Mouse (Mus musculus) hindbrain, embryonic 11.5 days (tissue): ENCODE measurements around the gene Atp6ap1. TPM values are rescaled to one million over a fixed set of nuclear protein-coding genes. Genes with fewer than 3 reads are reported as not detected.

Experiments
- ATAC-seq: fragments of 200-750 bp; cut with Nextera tagmentation; 2 replicates; pipeline ENCODE4 v1.8.0; 2017; ENCODE audit warnings: mild to moderate bottlenecking, moderate TSS enrichment, moderate library complexity; ENCODE audit not compliant: low FRiP score
- DNase-seq: peaks from one replicate; pipeline ENCODE4 v3.0.0-alpha.2; 2015; ENCODE audit warnings: low spot score
- H3K27ac ChIP-seq: fragments of 300-500 bp; sonication (generic); 2 replicates; pipeline ENCODE4 v1.5.1; 2014; ENCODE audit warnings: mild to moderate bottlenecking, low read depth, low read length
- H3K27me3 ChIP-seq: fragments of 300-500 bp; sonication (generic); 2 replicates; pipeline ENCODE4 v1.6.1; 2014; ENCODE audit warnings: mild to moderate bottlenecking, low read length, moderate library complexity, mixed read lengths; ENCODE audit not compliant: control insufficient read depth, insufficient read depth
- H3K36me3 ChIP-seq: fragments of 300-500 bp; sonication (generic); 2 replicates; pipeline ENCODE4 v1.6.1; 2014; ENCODE audit warnings: mild to moderate bottlenecking, low read length, moderate library complexity, mixed read lengths; ENCODE audit not compliant: control insufficient read depth, insufficient read depth
- H3K4me1 ChIP-seq: fragments of 300-500 bp; sonication (generic); replicated peaks from 2 replicates; pipeline ENCODE4 v1.6.1; 2014; ENCODE audit warnings: low read length, mixed read lengths; ENCODE audit not compliant: control insufficient read depth, insufficient read depth
- H3K4me2 ChIP-seq: fragments of 300-500 bp; sonication (generic); replicated peaks from 2 replicates; pipeline ENCODE4 v1.6.1; 2014; ENCODE audit warnings: mild to moderate bottlenecking, low read depth, low read length
- H3K4me3 ChIP-seq: fragments of 300-500 bp; sonication (generic); 2 replicates; pipeline ENCODE4 v1.5.1; 2014; ENCODE audit warnings: low read depth, low read length
- H3K9ac ChIP-seq: fragments of 300-500 bp; sonication (generic); 2 replicates; pipeline ENCODE4 v1.6.1; 2014; ENCODE audit warnings: low read depth, low read length
- H3K9me3 ChIP-seq: fragments of 300-500 bp; sonication (generic); 2 replicates; pipeline ENCODE4 v1.6.1; 2016; ENCODE audit warnings: low read length; ENCODE audit not compliant: control insufficient read depth
- WGBS: fragments of 180-500 bp; shearing (Covaris S2); extraction: QIAGEN DNeasy Blood & Tissue Kit; methylation state at CpG from one replicate; pipeline ENCODE4 v1.1.7; 2014; 5-methylcytosine and 5-hydroxymethylcytosine counted together
- polyA plus RNA-seq: library from polyadenylated mRNA; unstranded; fragments of >200 nt; fragmentation: Nextera tagmentation; extraction: Ambion mirVana; gene quantifications from 2 replicates; pipeline ENCODE4 v1.2.1, GENCODE M21; 2014

Gene Atp6ap1
- polyA plus RNA-seq, 1 experiment from 2014 or later = 91.7 TPM

DNA sequence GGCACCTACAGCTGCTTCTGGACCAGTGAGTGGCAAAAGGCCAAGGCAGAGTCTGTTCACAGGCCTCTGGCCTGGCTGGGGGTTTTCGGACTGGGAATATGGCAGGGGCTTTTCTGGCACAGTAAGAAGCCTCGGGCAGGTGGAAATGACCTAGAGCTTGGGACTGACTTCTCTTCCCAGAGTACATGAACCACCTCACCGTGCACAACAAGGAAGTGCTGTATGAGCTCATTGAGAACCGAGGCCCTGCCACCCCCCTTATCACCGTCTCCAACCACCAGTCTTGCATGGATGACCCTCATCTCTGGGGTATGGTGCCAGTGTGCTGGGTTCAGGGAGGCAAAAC lies 13.8 kb upstream of the Atp6ap1 start:
- Histone ChIP-seq H3K27ac (peak overlapping the region; percentile 19; the same call in 1 of the 2 replicates), H3K4me3 (peak overlapping the region; percentile 43), H3K36me3 (no peaks in the 10 kb centered on the region), H3K4me2 (peak overlapping the region; percentile 45), H3K27me3 (no peaks in the 10 kb centered on the region), H3K9me3 (no peaks in the 10 kb centered on the region), H3K4me1 (no peaks in the 10 kb centered on the region), H3K9ac (peak overlapping the region; percentile 64)
- no peak for DNase-seq
- peak; percentile 11; the same call in 1 of the 2 replicates for ATAC-seq
- 51% methylated on average over 5 of the region's 5 CpGs for WGBS

- H3K4me2 ChIP-seq = no peak overlapping the region
- H3K9me3 ChIP-seq = no peaks in the 10 kb centered on the region
- H3K9ac ChIP-seq = no peak overlapping the region
- H3K27ac ChIP-seq = no peak overlapping the region
- WGBS = 74% methylated on average over 4 of the region's 4 CpGs
- H3K4me1 ChIP-seq = no peaks in the 10 kb centered on the region
- no peaks in the 10 kb centered on the region for H3K27me3 ChIP-seq
- no peak overlapping the region for H3K4me3 ChIP-seq
- ATAC-seq = no peak
- DNase-seq = no peak
- H3K36me3 ChIP-seq = no peaks in the 10 kb centered on the region
These were observed 3.5 kb upstream of the Atp6ap1 start for GRCm38 (mm10) chrX:74293431-74293830.

DNA sequence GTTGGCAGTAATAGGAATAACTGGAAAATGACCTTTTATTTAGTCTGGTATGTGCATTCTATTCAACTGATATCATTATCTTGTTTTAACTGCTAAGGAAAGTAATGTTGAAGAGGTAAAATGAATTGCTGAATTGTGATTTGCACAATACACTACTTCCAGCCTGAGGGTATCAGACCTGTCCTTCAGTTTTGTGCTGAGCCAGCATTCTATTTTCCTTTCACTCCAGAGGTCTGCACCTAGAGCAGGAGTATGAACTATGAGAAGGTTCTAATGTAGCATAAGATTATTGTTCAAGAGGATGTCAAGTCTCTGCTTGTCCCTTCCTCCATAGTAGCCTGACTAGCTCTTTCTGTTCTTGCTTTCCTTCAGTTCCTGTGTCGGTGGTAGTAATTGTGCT lies 1.5 kb downstream of the Atp6ap1 start:
- no peak overlapping the region for H3K4me3 ChIP-seq
- no peaks in the 10 kb centered on the region for H3K27me3 ChIP-seq
- H3K36me3 ChIP-seq = no peaks in the 10 kb centered on the region
- H3K9me3 ChIP-seq = no peaks in the 10 kb centered on the region
- DNase-seq = no peak
- no peaks in the 10 kb centered on the region for H3K4me1 ChIP-seq
- no peak overlapping the region for H3K9ac ChIP-seq
- ATAC-seq = no peak
- 94% methylated on average over 1 of the region's 1 CpGs for WGBS
- no peak overlapping the region for H3K4me2 ChIP-seq
- H3K27ac ChIP-seq = no peak overlapping the region

DNA sequence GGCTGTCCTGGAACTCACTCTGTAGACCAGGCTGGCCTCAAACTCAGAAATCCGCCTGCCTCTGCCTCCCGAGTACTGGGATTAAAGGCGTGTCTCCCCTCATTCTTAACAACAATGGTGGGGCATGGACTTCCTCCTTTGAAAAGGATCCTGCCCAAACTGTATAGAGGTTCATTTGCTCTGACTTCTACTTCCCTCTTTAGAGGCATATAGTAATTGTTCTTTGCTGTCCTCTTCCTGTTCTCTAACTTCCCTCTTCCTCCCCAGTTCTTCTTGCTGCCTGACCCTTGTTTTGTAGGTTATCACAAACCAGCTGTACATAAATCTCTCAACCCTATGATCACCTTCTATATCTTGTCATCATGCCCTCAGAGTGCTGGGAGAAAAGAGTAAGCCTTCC lies 2.8 kb downstream of the Atp6ap1 start:
- H3K36me3 ChIP-seq = no peaks in the 10 kb centered on the region
- WGBS = 79% methylated on average over 3 of the region's 3 CpGs
- ATAC-seq (no peak), DNase-seq (no peak)
- H3K4me3 ChIP-seq = no peak overlapping the region
- no peaks in the 10 kb centered on the region for H3K9me3 ChIP-seq
- no peak overlapping the region for H3K9ac ChIP-seq
- no peak overlapping the region for H3K4me2 ChIP-seq
- no peaks in the 10 kb centered on the region for H3K27me3 ChIP-seq
- no peaks in the 10 kb centered on the region for H3K4me1 ChIP-seq
- H3K27ac ChIP-seq = no peak overlapping the region

GRCm38 (mm10) chrX:74304867-74305700 lies 8.2 kb downstream of the Atp6ap1 start, which contains the start of gene Gdi1:
TSS of gene Gdi1 (plus strand) at chrX:74304998.
- no peaks in the 10 kb centered on the region for H3K36me3 ChIP-seq

GRCm38 (mm10) chrX:74312540-74313464 lies 15.9 kb downstream of the Atp6ap1 start, which contains the start of gene Fam50a:
TSS of gene Fam50a (plus strand) at chrX:74313033.
- Histone ChIP-seq H3K9me3 (no peaks in the 10 kb centered on the region), H3K9ac (peak within 1 kb of the TSS; percentile 67), H3K4me2 (peak within 1 kb of the TSS; percentile 72), H3K27ac (peak within 1 kb of the TSS; percentile 60), H3K27me3 (no peaks in the 10 kb centered on the region), H3K4me1 (no peaks in the 10 kb centered on the region), H3K4me3 (peak within 1 kb of the TSS; percentile 51), H3K36me3 (no peaks in the 10 kb centered on the region)
- 12% methylated on average over 39 of the region's 59 CpGs for WGBS
- ATAC-seq (peak; percentile 95), DNase-seq (peak; percentile 84)

More at GRCm38 (mm10) chrX:74304867-74305700, 8.2 kb downstream of the Atp6ap1 start, which contains the start of gene Gdi1:
- Histone ChIP-seq H3K9ac (peak within 1 kb of the TSS; percentile 80), H3K27ac (peak within 1 kb of the TSS; percentile 88), H3K4me3 (peak within 1 kb of the TSS; percentile 65), H3K4me1 (no peaks in the 10 kb centered on the region), H3K9me3 (no peaks in the 10 kb centered on the region), H3K27me3 (no peaks in the 10 kb centered on the region), H3K4me2 (peak within 1 kb of the TSS; percentile 66)
- 12% methylated on average over 35 of the region's 41 CpGs for WGBS
- ATAC-seq = peak; percentile 85
- DNase-seq = peak; percentile 82

DNA sequence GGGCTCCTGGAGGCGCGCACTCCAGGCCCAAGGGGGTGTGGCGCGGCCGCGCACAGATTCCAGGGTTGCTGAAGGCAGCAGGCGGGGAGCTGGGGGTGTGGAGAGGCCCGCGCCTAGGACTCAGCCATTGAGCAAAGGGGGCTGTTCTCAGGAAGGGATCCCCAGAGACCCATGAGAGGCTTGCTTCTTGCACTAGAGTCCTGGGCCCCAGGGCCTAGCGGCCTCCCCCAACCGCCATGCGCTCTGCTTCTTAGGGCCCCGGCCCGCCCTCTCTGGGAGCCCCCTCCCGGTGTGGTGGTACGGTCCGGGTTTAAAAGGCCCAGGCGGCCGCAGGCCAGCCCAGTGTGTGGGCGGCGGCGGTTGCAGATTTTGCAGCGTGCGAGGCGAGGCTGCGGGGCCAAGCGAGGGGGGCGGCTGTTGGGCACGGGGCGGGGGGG lies 31.8 kb downstream of the Atp6ap1 start, which contains the start of gene Plxna3:
Gene Plxna3 (plus strand): TSS at position 342 of the 437 bp plus-strand sequence.
- Histone ChIP-seq H3K27ac (peak within 1 kb of the TSS; percentile 76), H3K4me3 (peak within 1 kb of the TSS; percentile 52), H3K4me2 (peak within 1 kb of the TSS; percentile 59), H3K27me3 (no peaks in the 10 kb centered on the region), H3K4me1 (peaks cover 3% of the 10 kb centered on the region; the same call in 1 of the 2 replicates), H3K36me3 (no peaks in the 10 kb centered on the region), H3K9ac (peak within 1 kb of the TSS; percentile 64), H3K9me3 (no peaks in the 10 kb centered on the region)
- 22% methylated on average over 17 of the region's 30 CpGs for WGBS
- DNase-seq (peak; percentile 77), ATAC-seq (peak; percentile 95)

DNA sequence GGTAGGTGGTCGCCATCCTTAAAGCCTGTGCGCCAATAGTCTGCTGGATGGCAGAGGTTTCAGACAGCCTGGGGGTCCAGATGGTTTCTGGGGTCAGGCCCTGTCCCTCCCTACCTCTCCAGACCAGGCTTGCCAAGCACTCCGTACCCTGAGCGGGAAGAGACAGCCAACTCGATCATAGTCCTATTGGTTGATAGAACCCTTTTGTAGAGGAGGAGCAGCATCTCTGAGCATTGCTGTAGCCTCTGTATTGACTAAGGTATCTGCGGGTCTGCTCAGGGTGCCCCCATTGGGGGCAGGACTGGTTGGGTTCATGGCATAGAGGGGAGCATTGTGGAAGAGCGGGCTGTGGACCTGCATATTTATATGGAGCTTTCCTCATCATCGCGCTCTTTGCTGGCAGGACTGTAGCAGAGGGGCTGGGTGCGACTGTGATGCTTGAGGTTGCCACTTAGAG lies 32.3 kb downstream of the Atp6ap1 start:
- 17% methylated on average over 8 of the region's 10 CpGs for WGBS
- peak overlapping the region; percentile 52 for H3K4me3 ChIP-seq
- peak overlapping the region; percentile 59 for H3K4me2 ChIP-seq
- DNase-seq (no peak), ATAC-seq (peak; percentile 49)
- H3K4me1 ChIP-seq = peaks cover 3% of the 10 kb centered on the region; the same call in 1 of the 2 replicates
- H3K27ac ChIP-seq = no peak overlapping the region
- H3K27me3 ChIP-seq = no peaks in the 10 kb centered on the region
- H3K9me3 ChIP-seq = no peaks in the 10 kb centered on the region
- peak overlapping the region; percentile 64 for H3K9ac ChIP-seq
- H3K36me3 ChIP-seq = no peaks in the 10 kb centered on the region
